Mouse (Mus musculus) bone marrow, adult 2 months (tissue): ENCODE data around the gene Mfsd2a. TPM values are rescaled to one million over a fixed set of nuclear protein-coding genes. Genes with fewer than 3 reads are reported as not detected.

Source experiments
- H3K27ac ChIP-seq: fragments of 200-500 bp; 2 replicates; pipeline ENCODE4 v1.5.1; 2012; ENCODE audit warnings: low read depth, mild to moderate bottlenecking, control low read depth, inconsistent platforms, low read length; ENCODE audit not compliant: control insufficient read depth, poor library complexity, insufficient read depth
- H3K4me1 ChIP-seq: fragments of 200-500 bp; 2 replicates; pipeline ENCODE4 v1.6.1; 2011; ENCODE audit warnings: low read length; ENCODE audit not compliant: control insufficient read depth, insufficient read depth
- H3K4me3 ChIP-seq: fragments of 200-500 bp; replicated peaks from 2 replicates; pipeline ENCODE3; 2011; ENCODE audit warnings: mild to moderate bottlenecking, low read depth, low read length, control low read depth; ENCODE audit not compliant: control insufficient read depth
- CTCF ChIP-seq: fragments of 200-500 bp; IDR thresholded peaks from 2 replicates; pipeline ENCODE4 v1.5.1; 2011; ENCODE audit warnings: low read length, control low read depth; ENCODE audit not compliant: control insufficient read depth, insufficient read depth
- POLR2A ChIP-seq: fragments of 200-500 bp; IDR thresholded peaks from 2 replicates; pipeline ENCODE4 v1.6.1; 2011; ENCODE audit warnings: low read depth, mild to moderate bottlenecking, control low read depth, low read length, borderline replicate concordance; ENCODE audit not compliant: control insufficient read depth
- WGBS: fragments of 180-500 bp; shearing (Covaris S2); methylation state at CpG from one replicate; pipeline ENCODE4 v1.1.7; 2018; 5-methylcytosine and 5-hydroxymethylcytosine counted together
- polyA plus RNA-seq: library from polyadenylated mRNA; stranded (reverse); fragments of >200 nt; gene quantifications from 2 replicates; pipeline ENCODE4 v1.2.4, GENCODE M21; 2011; ENCODE audit warnings: low replicate concordance; ENCODE audit not compliant: missing spikeins, insufficient read depth, insufficient read length

The Mfsd2a gene
- polyA plus RNA-seq, 1 experiment, result not detected

- Histone ChIP-seq H3K4me1 (no peaks in the 10 kb centered on the region; the same call in 1 of the 2 replicates), H3K4me3 (no peak overlapping the region), H3K27ac (no peak overlapping the region)
- TF ChIP-seq POLR2A, result no peak
- no peak for TF ChIP-seq CTCF
- 73% methylated on average over 8 of the region's 8 CpGs for WGBS
Observed at GRCm38 (mm10) chr4:122972056-122972455, 11.1 kb upstream of the Mfsd2a start.

- TF ChIP-seq POLR2A, result no peak
- no peak for TF ChIP-seq CTCF
- Histone ChIP-seq H3K4me1 (no peaks in the 10 kb centered on the region; the same call in 1 of the 2 replicates), H3K4me3 (no peak overlapping the region), H3K27ac (no peak overlapping the region)
- WGBS, result 54% methylated on average over 4 of the region's 4 CpGs
Observed at GRCm38 (mm10) chr4:122971646-122972045, 10.7 kb upstream of the Mfsd2a start.

DNA sequence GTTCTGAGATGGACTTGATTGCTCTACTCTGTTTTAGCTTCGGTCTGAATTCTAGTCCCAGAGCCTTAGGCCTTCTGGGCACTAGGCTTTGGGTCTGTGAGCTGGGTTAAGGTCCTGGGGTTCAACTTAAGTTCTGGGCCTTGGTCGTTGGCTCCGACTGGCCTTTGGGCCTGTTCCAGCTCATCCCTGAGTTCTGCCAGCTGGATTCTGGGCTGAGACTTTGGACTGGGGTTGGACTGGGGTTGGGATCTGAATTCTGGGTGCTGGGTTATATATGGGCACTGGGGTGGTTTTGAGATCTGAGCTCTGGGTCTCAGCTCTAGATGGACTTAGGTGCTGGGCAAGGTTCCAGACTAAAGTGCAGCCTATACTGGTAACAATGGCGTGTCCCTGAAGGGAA, 10.2 kb upstream of the Mfsd2a start:
- WGBS, result 79% methylated on average over 4 of the region's 4 CpGs
- H3K27ac ChIP-seq, result no peak overlapping the region
- TF ChIP-seq POLR2A, result no peak
- TF ChIP-seq CTCF, result no peak

DNA sequence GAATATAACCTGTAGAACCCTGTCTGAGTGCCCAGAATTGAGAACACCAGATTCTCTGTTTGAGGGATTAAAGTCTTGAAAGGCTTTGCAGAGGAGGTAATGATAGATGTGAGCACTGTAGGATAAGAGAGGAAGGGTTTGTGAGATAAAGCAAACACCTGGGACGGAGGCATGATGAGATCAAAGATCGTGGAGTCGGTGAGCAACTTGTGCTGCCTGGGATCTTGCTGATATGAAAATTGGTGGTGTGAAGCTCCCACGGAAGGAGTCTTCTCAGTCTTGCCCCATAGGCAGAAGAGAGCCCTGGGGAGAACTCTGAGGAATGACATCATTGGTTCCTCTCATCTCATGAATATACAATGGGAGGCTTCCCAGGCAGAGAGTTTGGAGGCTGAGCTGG, 7.1 kb upstream of the Mfsd2a start:
- Histone ChIP-seq H3K27ac (no peak overlapping the region), H3K4me3 (no peak overlapping the region), H3K4me1 (no peaks in the 10 kb centered on the region; the same call in 1 of the 2 replicates)
- WGBS, result 74% methylated on average over 4 of the region's 4 CpGs
- TF ChIP-seq CTCF (no peak), POLR2A (no peak)

More for the DNA sequence above, 10.2 kb upstream of the Mfsd2a start:
- Histone ChIP-seq H3K4me1 (no peaks in the 10 kb centered on the region; the same call in 1 of the 2 replicates), H3K4me3 (no peak overlapping the region)

GRCm38 (mm10) chr4:122962751-122963150, 1.8 kb upstream of the Mfsd2a start:
- Histone ChIP-seq H3K4me3 (no peak overlapping the region), H3K4me1 (no peaks in the 10 kb centered on the region), H3K27ac (no peak overlapping the region)
- 24% methylated on average over 8 of the region's 8 CpGs for WGBS
- no peak for TF ChIP-seq CTCF
- TF ChIP-seq POLR2A, result no peak

GRCm38 (mm10) chr4:122961589-122961988, 601 bp upstream of the Mfsd2a start:
- no peak overlapping the region for H3K4me3 ChIP-seq

GRCm38 (mm10) chr4:122960321-122961099, 478 bp downstream of the Mfsd2a start:
- Histone ChIP-seq H3K4me1 (peaks cover 4% of the 10 kb centered on the region), H3K4me3 (peak overlapping the region; percentile 13), H3K27ac (no peak overlapping the region; the same call in 1 of the 2 replicates)
- 2% methylated on average over 43 of the region's 43 CpGs for WGBS
- TF ChIP-seq CTCF (no peak), POLR2A (no peak)

More at GRCm38 (mm10) chr4:122961589-122961988, 601 bp upstream of the Mfsd2a start:
- Histone ChIP-seq H3K27ac (no peak overlapping the region), H3K4me1 (peaks cover 2% of the 10 kb centered on the region; the same call in 1 of the 2 replicates)
- WGBS, result 37% methylated on average over 6 of the region's 6 CpGs
- no peak for TF ChIP-seq POLR2A
- TF ChIP-seq CTCF, result no peak

DNA sequence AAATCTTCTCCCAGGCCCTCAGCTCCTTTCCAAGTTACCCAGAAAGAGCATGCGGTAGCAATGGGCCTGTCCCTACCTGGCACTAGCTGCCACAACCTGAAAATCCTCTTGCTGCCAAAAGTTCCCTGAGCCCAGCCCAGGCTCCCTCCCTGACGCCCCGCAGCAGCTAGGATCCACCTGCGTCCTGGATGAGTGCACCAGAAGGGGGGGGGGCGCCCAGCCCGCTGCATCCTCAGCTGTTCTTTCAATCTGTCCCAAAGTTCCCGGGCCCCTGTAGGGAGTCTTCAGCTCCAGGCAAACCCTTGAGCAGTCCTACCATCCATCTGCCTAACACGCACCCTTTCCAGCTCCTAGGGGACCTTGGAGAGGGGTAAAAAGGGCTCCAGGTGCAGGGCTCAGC, 1.2 kb downstream of the Mfsd2a start:
- WGBS, result 37% methylated on average over 8 of the region's 8 CpGs
- peaks cover 7% of the 10 kb centered on the region for H3K4me1 ChIP-seq
- no peak overlapping the region for H3K4me3 ChIP-seq
- TF ChIP-seq POLR2A, result no peak
- TF ChIP-seq CTCF, result no peak
- H3K27ac ChIP-seq, result no peak overlapping the region
